Mouse (Mus musculus): ENCODE measurements around the gene Ap1g2. TPM values are rescaled to one million over a fixed set of nuclear protein-coding genes. Genes with fewer than 3 reads are reported as not detected.

Gene Ap1g2
- polyA plus RNA-seq, 1 experiment from 2014 or later = 8.4 TPM

DNA sequence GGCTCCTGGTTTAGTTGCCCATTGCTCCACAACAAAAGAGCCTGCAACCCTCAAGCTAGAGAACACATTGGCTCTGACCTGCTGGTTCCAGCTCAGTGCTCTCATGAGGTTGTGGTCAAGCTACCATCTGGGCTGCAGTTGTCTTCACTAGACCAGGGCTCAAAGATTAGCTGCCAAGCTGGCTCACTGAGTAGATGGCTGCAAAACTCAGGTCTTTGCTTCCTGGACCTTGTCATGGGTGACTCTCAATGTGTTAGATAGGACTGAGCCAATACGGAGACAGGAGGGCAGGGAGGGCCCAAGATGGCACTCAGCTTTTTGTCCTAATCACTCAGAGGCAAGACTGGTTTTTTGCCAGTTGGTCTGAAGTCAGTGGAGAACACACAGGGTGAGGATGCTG lies 39.9 kb upstream of the Ap1g2 start:
- DNase-seq (ENCODE audit: low spot score) (no peak), ATAC-seq (replicated peaks; ENCODE audit: insufficient number of reproducible peaks, low FRiP score, low TSS enrichment, low read depth) (no peak)
- H3K9ac ChIP-seq (replicated peaks; ENCODE audit: low read length) = no peak overlapping the region
- H3K4me1 ChIP-seq (ENCODE audit: control insufficient read depth, insufficient read depth, low read length) = no peaks in the 10 kb centered on the region
- no peak overlapping the region for H3K4me2 ChIP-seq (ENCODE audit: low read depth, low read length)
- H3K27ac ChIP-seq (replicated peaks; ENCODE audit: low read depth, low read length) = no peak overlapping the region
- no peaks in the 10 kb centered on the region for H3K36me3 ChIP-seq (replicated peaks; ENCODE audit: control insufficient read depth, insufficient read depth, low read depth, low read length)
- H3K9me3 ChIP-seq (replicated peaks; ENCODE audit: control insufficient read depth, low read length) = no peaks in the 10 kb centered on the region
- no peaks in the 10 kb centered on the region for H3K27me3 ChIP-seq (ENCODE audit: control insufficient read depth, insufficient read depth, low read length)
- no peak overlapping the region for H3K4me3 ChIP-seq (ENCODE audit: low read depth, low read length)
- WGBS = 88% methylated on average over 1 of the region's 1 CpGs

- DNase-seq (ENCODE audit: low spot score) (no peak), ATAC-seq (replicated peaks; ENCODE audit: insufficient number of reproducible peaks, low FRiP score, low TSS enrichment, low read depth) (no peak)
- no peak overlapping the region for H3K4me2 ChIP-seq (ENCODE audit: low read depth, low read length)
- no peak overlapping the region for H3K9ac ChIP-seq (replicated peaks; ENCODE audit: low read length)
- no peak overlapping the region for H3K27ac ChIP-seq (replicated peaks; ENCODE audit: low read depth, low read length)
- no peaks in the 10 kb centered on the region for H3K36me3 ChIP-seq (replicated peaks; ENCODE audit: control insufficient read depth, insufficient read depth, low read depth, low read length)
- no peak overlapping the region for H3K4me3 ChIP-seq (ENCODE audit: low read depth, low read length)
- WGBS = 46% methylated on average over 7 of the region's 7 CpGs
- H3K9me3 ChIP-seq (replicated peaks; ENCODE audit: control insufficient read depth, low read length) = no peaks in the 10 kb centered on the region
- H3K27me3 ChIP-seq (ENCODE audit: control insufficient read depth, insufficient read depth, low read length) = no peaks in the 10 kb centered on the region
- no peaks in the 10 kb centered on the region for H3K4me1 ChIP-seq (ENCODE audit: control insufficient read depth, insufficient read depth, low read length)
These were observed 32.9 kb upstream of the Ap1g2 start for GRCm38 (mm10) chr14:55139313-55139712.

GRCm38 (mm10) chr14:55135676-55136075 lies 29.3 kb upstream of the Ap1g2 start:
- Histone ChIP-seq H3K4me2 (ENCODE audit: low read depth, low read length) (no peak overlapping the region), H3K27me3 (ENCODE audit: control insufficient read depth, insufficient read depth, low read length) (no peaks in the 10 kb centered on the region), H3K27ac (replicated peaks; ENCODE audit: low read depth, low read length) (no peak overlapping the region), H3K4me3 (ENCODE audit: low read depth, low read length) (no peak overlapping the region), H3K9me3 (replicated peaks; ENCODE audit: control insufficient read depth, low read length) (no peaks in the 10 kb centered on the region), H3K4me1 (ENCODE audit: control insufficient read depth, insufficient read depth, low read length) (no peaks in the 10 kb centered on the region), H3K9ac (replicated peaks; ENCODE audit: low read length) (no peak overlapping the region), H3K36me3 (replicated peaks; ENCODE audit: control insufficient read depth, insufficient read depth, low read depth, low read length) (no peaks in the 10 kb centered on the region)
- no peak for DNase-seq (ENCODE audit: low spot score)
- WGBS = 71% methylated on average over 8 of the region's 8 CpGs
- ATAC-seq (replicated peaks; ENCODE audit: insufficient number of reproducible peaks, low FRiP score, low TSS enrichment, low read depth) = no peak

GRCm38 (mm10) chr14:55126521-55126920 lies 20.1 kb upstream of the Ap1g2 start:
- ATAC-seq (replicated peaks; ENCODE audit: insufficient number of reproducible peaks, low FRiP score, low TSS enrichment, low read depth) (no peak), DNase-seq (ENCODE audit: low spot score) (no peak)
- H3K4me3 ChIP-seq (ENCODE audit: low read depth, low read length) = no peak overlapping the region
- 80% methylated on average over 7 of the region's 7 CpGs for WGBS
- no peaks in the 10 kb centered on the region for H3K4me1 ChIP-seq (ENCODE audit: control insufficient read depth, insufficient read depth, low read length)
- no peaks in the 10 kb centered on the region for H3K27me3 ChIP-seq (ENCODE audit: control insufficient read depth, insufficient read depth, low read length)
- H3K9ac ChIP-seq (replicated peaks; ENCODE audit: low read length) = no peak overlapping the region
- H3K27ac ChIP-seq (replicated peaks; ENCODE audit: low read depth, low read length) = no peak overlapping the region
- H3K9me3 ChIP-seq (replicated peaks; ENCODE audit: control insufficient read depth, low read length) = no peaks in the 10 kb centered on the region
- H3K36me3 ChIP-seq (replicated peaks; ENCODE audit: control insufficient read depth, insufficient read depth, low read depth, low read length) = no peaks in the 10 kb centered on the region
- no peak overlapping the region for H3K4me2 ChIP-seq (ENCODE audit: low read depth, low read length)

- Histone ChIP-seq H3K27ac (replicated peaks; ENCODE audit: low read depth, low read length) (no peak overlapping the region), H3K4me2 (ENCODE audit: low read depth, low read length) (no peak overlapping the region), H3K36me3 (replicated peaks; ENCODE audit: control insufficient read depth, insufficient read depth, low read depth, low read length) (no peaks in the 10 kb centered on the region), H3K4me1 (ENCODE audit: control insufficient read depth, insufficient read depth, low read length) (no peaks in the 10 kb centered on the region), H3K4me3 (ENCODE audit: low read depth, low read length) (no peak overlapping the region), H3K9ac (replicated peaks; ENCODE audit: low read length) (no peak overlapping the region), H3K27me3 (ENCODE audit: control insufficient read depth, insufficient read depth, low read length) (no peaks in the 10 kb centered on the region), H3K9me3 (replicated peaks; ENCODE audit: control insufficient read depth, low read length) (no peaks in the 10 kb centered on the region)
- ATAC-seq (replicated peaks; ENCODE audit: insufficient number of reproducible peaks, low FRiP score, low TSS enrichment, low read depth) = no peak
- WGBS = 80% methylated on average over 5 of the region's 5 CpGs
- DNase-seq (ENCODE audit: low spot score) = no peak
These were observed 19.3 kb upstream of the Ap1g2 start for GRCm38 (mm10) chr14:55125711-55126110.

GRCm38 (mm10) chr14:55122359-55122758 lies 16.0 kb upstream of the Ap1g2 start:
- no peak overlapping the region for H3K27ac ChIP-seq (replicated peaks; ENCODE audit: low read depth, low read length)
- no peaks in the 10 kb centered on the region for H3K36me3 ChIP-seq (replicated peaks; ENCODE audit: control insufficient read depth, insufficient read depth, low read depth, low read length)
- H3K4me2 ChIP-seq (ENCODE audit: low read depth, low read length) = no peak overlapping the region
- ATAC-seq (replicated peaks; ENCODE audit: insufficient number of reproducible peaks, low FRiP score, low TSS enrichment, low read depth) (no peak), DNase-seq (ENCODE audit: low spot score) (no peak)
- H3K9me3 ChIP-seq (replicated peaks; ENCODE audit: control insufficient read depth, low read length) = no peaks in the 10 kb centered on the region
- no peak overlapping the region for H3K9ac ChIP-seq (replicated peaks; ENCODE audit: low read length)
- no peaks in the 10 kb centered on the region for H3K4me1 ChIP-seq (ENCODE audit: control insufficient read depth, insufficient read depth, low read length)
- H3K27me3 ChIP-seq (ENCODE audit: control insufficient read depth, insufficient read depth, low read length) = peaks cover under 1% of the 10 kb centered on the region; the same call in 1 of the 2 replicates
- no peak overlapping the region for H3K4me3 ChIP-seq (ENCODE audit: low read depth, low read length)
- WGBS = 46% methylated on average over 8 of the region's 8 CpGs

DNA sequence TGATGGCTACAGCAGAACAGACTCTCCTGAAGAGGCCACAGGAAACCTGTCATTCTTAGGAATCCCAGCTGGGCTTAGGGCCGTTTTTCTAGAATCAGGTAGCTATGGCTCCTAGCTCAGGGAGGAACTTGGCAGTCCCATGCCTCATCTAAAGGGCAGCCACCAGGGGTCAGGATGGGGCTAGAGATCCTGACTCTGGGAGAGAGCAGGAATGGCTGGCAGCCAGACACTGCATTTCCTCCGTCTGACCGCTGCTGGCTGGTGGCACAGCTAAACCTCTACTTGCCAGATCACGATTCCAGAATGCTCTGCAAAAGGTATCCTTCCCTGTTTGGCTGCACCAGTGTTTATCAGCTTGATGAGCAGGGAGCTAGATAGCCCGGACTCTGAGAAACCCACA lies 15.6 kb upstream of the Ap1g2 start:
- peak; percentile 86 for DNase-seq (ENCODE audit: low spot score)
- ATAC-seq (replicated peaks; ENCODE audit: insufficient number of reproducible peaks, low FRiP score, low TSS enrichment, low read depth) = peak; percentile 83; the same call in 1 of the 2 replicates
- H3K27me3 ChIP-seq (ENCODE audit: control insufficient read depth, insufficient read depth, low read length) = peaks cover 4% of the 10 kb centered on the region
- H3K36me3 ChIP-seq (replicated peaks; ENCODE audit: control insufficient read depth, insufficient read depth, low read depth, low read length) = no peaks in the 10 kb centered on the region
- H3K4me3 ChIP-seq (ENCODE audit: low read depth, low read length) = no peak overlapping the region
- no peaks in the 10 kb centered on the region for H3K9me3 ChIP-seq (replicated peaks; ENCODE audit: control insufficient read depth, low read length)
- H3K9ac ChIP-seq (replicated peaks; ENCODE audit: low read length) = no peak overlapping the region
- no peak overlapping the region; the same call in 1 of the 2 replicates for H3K4me2 ChIP-seq (ENCODE audit: low read depth, low read length)
- 7% methylated on average over 5 of the region's 5 CpGs for WGBS
- no peak overlapping the region for H3K27ac ChIP-seq (replicated peaks; ENCODE audit: low read depth, low read length)
- H3K4me1 ChIP-seq (ENCODE audit: control insufficient read depth, insufficient read depth, low read length) = no peaks in the 10 kb centered on the region

DNA sequence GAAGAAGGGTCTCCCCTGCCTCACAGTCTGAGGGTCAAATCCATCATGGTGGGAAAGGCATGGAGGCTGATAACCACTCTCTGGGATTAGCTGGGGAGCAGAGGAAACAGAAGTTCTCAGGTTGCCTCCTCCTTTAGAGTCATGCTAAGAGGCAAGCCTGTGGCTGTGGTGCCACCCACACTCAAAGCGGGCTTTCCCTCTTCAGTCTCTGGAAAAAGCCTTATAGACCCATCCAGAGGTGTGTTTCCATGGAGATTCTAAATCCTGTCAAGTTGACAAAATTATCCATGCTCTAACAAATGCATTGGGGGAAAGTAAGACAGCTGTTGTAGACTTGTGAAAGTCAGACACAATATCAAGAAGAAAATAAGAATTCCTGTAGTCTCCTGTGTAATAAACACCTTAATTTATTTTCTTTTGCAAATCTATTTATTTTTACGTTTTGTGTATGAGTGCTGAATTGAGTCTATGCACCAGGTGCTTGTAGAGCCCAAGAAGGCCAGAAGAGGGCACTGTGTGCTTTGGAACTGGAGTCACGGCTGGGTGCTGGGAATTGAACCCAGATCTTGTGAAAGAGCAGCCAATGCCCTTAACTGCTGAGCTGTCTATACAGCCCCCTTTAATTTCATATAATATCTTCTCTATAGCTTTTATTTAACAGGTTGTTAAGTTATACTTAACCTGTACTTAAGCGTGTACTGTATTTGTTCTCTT lies 13.2 kb upstream of the Ap1g2 start:
- Histone ChIP-seq H3K36me3 (replicated peaks; ENCODE audit: control insufficient read depth, insufficient read depth, low read depth, low read length) (no peaks in the 10 kb centered on the region), H3K27ac (replicated peaks; ENCODE audit: low read depth, low read length) (no peak overlapping the region), H3K27me3 (ENCODE audit: control insufficient read depth, insufficient read depth, low read length) (peaks cover 19% of the 10 kb centered on the region), H3K4me2 (ENCODE audit: low read depth, low read length) (no peak overlapping the region), H3K4me1 (ENCODE audit: control insufficient read depth, insufficient read depth, low read length) (peaks cover 3% of the 10 kb centered on the region), H3K9me3 (replicated peaks; ENCODE audit: control insufficient read depth, low read length) (no peaks in the 10 kb centered on the region), H3K9ac (replicated peaks; ENCODE audit: low read length) (no peak overlapping the region), H3K4me3 (ENCODE audit: low read depth, low read length) (no peak overlapping the region)
- ATAC-seq (replicated peaks; ENCODE audit: insufficient number of reproducible peaks, low FRiP score, low TSS enrichment, low read depth) (no peak), DNase-seq (ENCODE audit: low spot score) (no peak)
- 79% methylated on average over 4 of the region's 4 CpGs for WGBS
